Mouse (Mus musculus): ENCODE measurements around the gene Olfr221. TPM values are rescaled to one million over a fixed set of nuclear protein-coding genes. Genes with fewer than 3 reads are reported as not detected.

The Olfr221 gene
- polyA plus RNA-seq, 1 experiment from 2014 or later: not detected

DNA sequence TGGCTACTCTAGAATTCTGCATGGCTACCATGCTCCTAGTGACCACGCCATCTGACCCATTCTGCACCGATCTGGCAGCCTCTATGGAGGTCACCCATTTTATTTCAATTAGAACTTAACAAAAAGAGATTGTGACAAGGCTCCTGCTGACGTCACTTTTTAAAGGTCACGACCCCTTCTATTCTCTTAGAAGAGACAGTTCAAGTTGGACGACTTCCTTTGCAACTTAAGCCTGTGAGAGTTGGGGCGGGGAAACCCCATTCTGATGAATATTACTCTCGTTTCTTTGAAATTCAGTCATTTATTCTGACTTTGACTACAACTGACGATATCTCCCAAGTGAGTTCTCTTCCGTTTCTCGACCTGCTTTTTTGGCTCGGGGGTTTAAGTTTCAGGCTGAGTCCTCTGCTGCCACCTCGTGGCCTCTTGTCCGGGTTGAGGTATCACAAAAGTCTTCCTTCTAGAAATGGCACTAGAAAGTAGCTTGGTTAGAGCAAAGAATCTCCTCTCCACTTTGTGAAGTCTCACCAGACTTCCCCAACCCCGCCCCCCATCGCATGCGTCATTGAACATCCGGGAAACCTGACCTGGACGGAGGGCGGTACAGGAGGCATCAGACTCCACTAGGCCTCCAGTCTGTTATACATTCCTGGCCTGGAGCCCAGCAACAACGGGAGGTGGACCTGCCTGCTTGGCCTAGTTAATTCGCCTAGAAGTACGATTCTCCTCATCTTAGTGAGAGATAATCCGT is 19.4 kb downstream of the Olfr221 start:
- peaks cover 9% of the 10 kb centered on the region; the same call in 1 of the 2 replicates for H3K79me2 ChIP-seq (ENCODE audit: inconsistent target)
- peak overlapping the region; percentile 43 for H3K27ac ChIP-seq
- 10% methylated on average over 23 of the region's 23 CpGs for WGBS (ENCODE audit: missing documents)
- H3K36me3 ChIP-seq (ENCODE audit: inconsistent target): no peaks in the 10 kb centered on the region
- H3K4me3 ChIP-seq (ENCODE audit: inconsistent target): peak overlapping the region; percentile 20; the same call in 1 of the 2 replicates

GRCm38 (mm10) chr14:52022244-52022708 is 20.0 kb downstream of the Olfr221 start:
- Histone ChIP-seq H3K4me3 (ENCODE audit: inconsistent target) (no peak overlapping the region; the same call in 1 of the 2 replicates), H3K36me3 (ENCODE audit: inconsistent target) (no peaks in the 10 kb centered on the region), H3K79me2 (ENCODE audit: inconsistent target) (peaks cover 9% of the 10 kb centered on the region; the same call in 1 of the 2 replicates), H3K27ac (peak overlapping the region; percentile 43)
- 55% methylated on average over 3 of the region's 3 CpGs for WGBS (ENCODE audit: missing documents)

- Histone ChIP-seq H3K79me2 (ENCODE audit: inconsistent target) (peaks cover 9% of the 10 kb centered on the region; the same call in 1 of the 2 replicates), H3K27ac (no peak overlapping the region), H3K4me3 (ENCODE audit: inconsistent target) (no peak overlapping the region), H3K36me3 (ENCODE audit: inconsistent target) (no peaks in the 10 kb centered on the region)
- WGBS (ENCODE audit: missing documents): over 99% methylated on average over 8 of the region's 8 CpGs
Observed at GRCm38 (mm10) chr14:52021568-52022212, 20.6 kb downstream of the Olfr221 start.

DNA sequence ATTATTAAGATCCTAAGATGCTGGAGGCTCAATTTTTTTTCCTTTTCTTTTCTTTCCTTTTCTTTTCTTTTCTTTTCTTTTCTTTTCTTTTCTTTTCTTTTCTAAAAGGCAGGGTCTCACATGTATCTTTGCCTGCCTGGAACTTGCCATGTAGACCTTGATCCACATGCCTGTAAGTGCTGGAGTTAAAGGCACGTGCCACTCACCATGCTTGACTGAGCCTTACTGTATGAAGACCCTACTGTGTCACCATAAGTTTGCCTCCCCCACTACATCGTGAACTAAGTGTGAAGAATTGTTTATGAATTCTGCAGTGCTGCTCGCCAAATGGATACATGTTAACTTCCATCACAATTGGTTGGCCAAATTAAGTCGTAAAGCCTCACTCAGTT is 21.1 kb downstream of the Olfr221 start:
- H3K27ac ChIP-seq: 0 out of 2 replicates have a peak overlapping the region, but pooled peaks have one; percentile 78
- no peaks in the 10 kb centered on the region for H3K36me3 ChIP-seq (ENCODE audit: inconsistent target)
- H3K4me3 ChIP-seq (ENCODE audit: inconsistent target): peak overlapping the region; percentile 54; the same call in 1 of the 2 replicates
- H3K79me2 ChIP-seq (ENCODE audit: inconsistent target): peaks cover 9% of the 10 kb centered on the region; the same call in 1 of the 2 replicates
- WGBS (ENCODE audit: missing documents): 94% methylated on average over 4 of the region's 4 CpGs

DNA sequence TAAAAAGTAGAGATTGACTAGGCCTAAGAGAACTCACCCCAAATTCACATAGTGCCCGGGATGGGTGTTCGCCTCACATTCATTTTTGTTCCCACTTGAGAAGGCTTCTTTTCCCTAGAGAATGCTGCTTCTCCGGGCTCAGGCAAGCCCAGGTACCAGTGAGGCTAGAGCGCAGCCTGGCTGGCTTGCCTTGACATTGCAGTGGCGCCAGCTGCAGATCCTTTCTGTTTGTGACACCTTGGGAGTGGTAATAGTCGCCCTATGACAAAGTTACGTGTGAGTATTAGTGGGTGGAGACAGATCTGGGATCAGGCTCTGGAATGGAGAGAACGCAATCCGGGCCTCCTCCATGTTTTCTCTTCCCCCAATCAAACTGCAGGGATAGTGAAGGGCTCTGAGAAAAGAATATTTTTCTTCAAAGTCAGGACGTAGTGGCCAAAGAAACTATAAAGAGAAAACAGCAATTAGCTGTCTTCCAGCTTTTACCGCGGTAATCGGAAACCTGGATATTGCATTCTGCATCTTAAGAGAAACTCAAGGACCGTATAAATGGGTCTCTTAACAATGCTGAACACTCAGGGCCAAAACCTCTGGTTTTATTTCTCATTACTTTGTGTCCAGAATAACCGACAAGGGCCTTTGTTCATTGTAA is 21.6 kb downstream of the Olfr221 start, which contains the start of gene Zfp219:
Gene Zfp219, minus strand, starts transcription at position 248 of the 652 bp plus-strand sequence.
- Histone ChIP-seq H3K27ac (peak within 1 kb of the TSS; percentile 78), H3K36me3 (ENCODE audit: inconsistent target) (no peaks in the 10 kb centered on the region), H3K79me2 (ENCODE audit: inconsistent target) (peaks cover 9% of the 10 kb centered on the region; the same call in 1 of the 2 replicates), H3K4me3 (ENCODE audit: inconsistent target) (peak within 1 kb of the TSS; percentile 54)
- WGBS (ENCODE audit: missing documents): 17% methylated on average over 15 of the region's 15 CpGs

GRCm38 (mm10) chr14:52019590-52020340 is 22.5 kb downstream of the Olfr221 start:
- H3K79me2 ChIP-seq (ENCODE audit: inconsistent target): peaks cover 9% of the 10 kb centered on the region; the same call in 1 of the 2 replicates
- peak overlapping the region; percentile 54 for H3K4me3 ChIP-seq (ENCODE audit: inconsistent target)
- peak overlapping the region; percentile 78 for H3K27ac ChIP-seq
- under 1% methylated on average over 62 of the region's 74 CpGs for WGBS (ENCODE audit: missing documents)
- no peaks in the 10 kb centered on the region for H3K36me3 ChIP-seq (ENCODE audit: inconsistent target)

- H3K27ac ChIP-seq: peak overlapping the region; percentile 68
- peak overlapping the region; percentile 51 for H3K4me3 ChIP-seq (ENCODE audit: inconsistent target)
- H3K36me3 ChIP-seq (ENCODE audit: inconsistent target): no peaks in the 10 kb centered on the region
- WGBS (ENCODE audit: missing documents): 20% methylated on average over 12 of the region's 12 CpGs
- H3K79me2 ChIP-seq (ENCODE audit: inconsistent target): peaks cover 9% of the 10 kb centered on the region; the same call in 1 of the 2 replicates
Observed at GRCm38 (mm10) chr14:52019051-52019589, 23.1 kb downstream of the Olfr221 start.

DNA sequence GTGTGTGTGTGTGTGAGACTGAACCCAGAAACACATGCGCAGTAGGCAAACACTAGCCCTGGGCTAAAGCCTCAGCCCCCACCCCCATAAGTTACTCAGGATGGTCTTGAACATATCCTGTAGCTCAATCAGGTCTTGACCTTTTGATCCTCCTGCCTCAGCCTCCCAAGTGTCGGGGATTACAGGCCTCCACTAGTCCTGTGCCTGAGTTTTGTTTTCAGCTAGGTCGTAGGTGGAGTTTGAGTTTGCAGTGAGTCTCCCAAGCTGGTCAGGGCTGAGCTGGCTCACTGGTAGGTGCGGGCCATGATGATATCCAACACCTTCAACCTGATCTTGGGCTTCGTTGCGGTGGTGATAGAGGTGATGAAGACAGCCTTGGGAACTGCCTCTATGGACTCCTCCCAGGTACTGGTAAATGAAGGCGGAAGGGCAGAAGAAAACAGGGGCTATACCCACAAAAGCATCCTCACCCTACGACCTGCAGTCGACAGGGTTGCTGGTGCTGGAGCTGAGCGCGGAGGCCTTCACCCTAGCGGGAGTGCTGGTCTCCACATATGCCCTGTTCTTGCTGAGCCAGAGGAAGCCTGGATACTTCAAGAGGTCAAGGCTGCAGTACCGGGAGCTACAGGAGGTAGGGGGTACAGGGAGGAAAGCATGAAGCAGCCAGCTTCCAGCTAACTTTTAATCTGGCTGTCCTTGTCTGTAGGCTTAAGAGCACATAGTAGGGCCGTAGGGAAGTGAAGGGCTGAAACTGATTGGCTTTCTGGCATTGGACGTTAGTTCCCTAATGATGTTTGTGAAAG is 23.8 kb downstream of the Olfr221 start:
- no peaks in the 10 kb centered on the region for H3K36me3 ChIP-seq (ENCODE audit: inconsistent target)
- peak overlapping the region; percentile 68; the same call in 1 of the 2 replicates for H3K27ac ChIP-seq
- peaks cover 9% of the 10 kb centered on the region; the same call in 1 of the 2 replicates for H3K79me2 ChIP-seq (ENCODE audit: inconsistent target)
- H3K4me3 ChIP-seq (ENCODE audit: inconsistent target): peak overlapping the region; percentile 51
- WGBS (ENCODE audit: missing documents): 87% methylated on average over 15 of the region's 15 CpGs

- no peak overlapping the region for H3K4me3 ChIP-seq (ENCODE audit: inconsistent target)
- whole genome bisulfite sequencing (ENCODE audit: missing documents): 89% methylated on average over 4 of the region's 4 CpGs
- H3K36me3 ChIP-seq (ENCODE audit: inconsistent target): no peaks in the 10 kb centered on the region
- no peak overlapping the region for H3K27ac ChIP-seq
- H3K79me2 ChIP-seq (ENCODE audit: inconsistent target): peaks cover 9% of the 10 kb centered on the region; the same call in 1 of the 2 replicates
Observed at GRCm38 (mm10) chr14:52017662-52018061, 24.6 kb downstream of the Olfr221 start.

- WGBS (ENCODE audit: missing documents): 94% methylated on average over 12 of the region's 13 CpGs
- Histone ChIP-seq H3K27ac (no peak overlapping the region), H3K36me3 (ENCODE audit: inconsistent target) (no peaks in the 10 kb centered on the region), H3K4me3 (ENCODE audit: inconsistent target) (no peak overlapping the region), H3K79me2 (ENCODE audit: inconsistent target) (peaks cover 9% of the 10 kb centered on the region; the same call in 1 of the 2 replicates)
Observed at GRCm38 (mm10) chr14:52016625-52017405, 25.4 kb downstream of the Olfr221 start.

GRCm38 (mm10) chr14:52015445-52016100 is 26.7 kb downstream of the Olfr221 start, which contains the start of gene Tmem253:
TSS of gene Tmem253 (plus strand) at chr14:52015658.
- Histone ChIP-seq H3K36me3 (ENCODE audit: inconsistent target) (no peaks in the 10 kb centered on the region), H3K27ac (peak within 1 kb of the TSS; percentile 58), H3K4me3 (ENCODE audit: inconsistent target) (peak within 1 kb of the TSS; percentile 65), H3K79me2 (ENCODE audit: inconsistent target) (peaks cover 9% of the 10 kb centered on the region; the same call in 1 of the 2 replicates)
- WGBS (ENCODE audit: missing documents): 21% methylated on average over 6 of the region's 6 CpGs
